8 mouse cellular contexts compared by ENCODE assay signal in genomic region chr19:6978639-6978974, GRCm38 (mm10). TPM values are rescaled to one million over a fixed set of nuclear protein-coding genes. Genes with fewer than 3 reads are reported as not detected.
DNase-seq lines count a peak whose midpoint lies in the region; ATAC-seq and TF ChIP-seq lines count a peak whose summit lies in the region.

No protein-coding gene starts in this region.

- TF ChIP-seq POLR2A in embryonic fibroblast, embryonic 13.5 days (IDR thresholded peaks at IDR 0.05; ENCODE audit: low read depth, low read length) = no peak

- no peak for TF ChIP-seq CTCF in left cerebral cortex, adult 2 months (IDR thresholded peaks at IDR 0.05)
- no peak for TF ChIP-seq CTCF in embryonic fibroblast, embryonic 13.5 days (IDR thresholded peaks at IDR 0.05; ENCODE audit: borderline replicate concordance, insufficient read depth, low read length)

- WGBS in limb, embryonic 11.5 days = 46% methylated on average over 3 of the region's 3 CpGs
- 52% methylated on average over 3 of the region's 3 CpGs for WGBS in neural tube, embryonic 14.5 days

- H3K4me3 ChIP-seq in left cerebral cortex, adult 2 months = peak overlapping the region; percentile 91
- H3K4me3 ChIP-seq in embryonic fibroblast, embryonic 13.5 days (ENCODE audit: insufficient read depth, low read length) = peak overlapping the region; percentile 44
- peak overlapping the region; percentile 56; the same call in 1 of the 2 replicates for H3K4me3 ChIP-seq in limb, embryonic 11.5 days (ENCODE audit: low read depth, low read length)
- H3K4me3 ChIP-seq in neural tube, embryonic 14.5 days (ENCODE audit: low read depth, low read length) = peak overlapping the region; percentile 47

- no peaks in the 10 kb centered on the region for H3K27me3 ChIP-seq in limb, embryonic 11.5 days (ENCODE audit: control insufficient read depth, insufficient read depth, low read length)
- H3K27me3 ChIP-seq in neural tube, embryonic 14.5 days (ENCODE audit: control insufficient read depth, insufficient read depth, low read length) = no peaks in the 10 kb centered on the region

- intact Hi-C loops in left cerebral cortex, adult 2 months (cut with DNase I) = loop anchor here (2.0 to 5.0 kb wide), 2 partner anchors 36 to 56 kb away; partner anchors contain the start of genes Bad and Gpr137
- intact Hi-C loops in left cerebral cortex, postnatal 36 days (cut with DNase I) = loop anchor here (2.0 kb wide), 1 partner anchor 58 kb away; the partner anchor contains the start of gene Esrra

- peak overlapping the region; percentile 99; the same call in 1 of the 2 replicates for H3K27ac ChIP-seq in left cerebral cortex, adult 2 months
- 0 out of 2 replicates have a peak overlapping the region, but pooled peaks have one; percentile 10 for H3K27ac ChIP-seq in embryonic fibroblast, embryonic 13.5 days (ENCODE audit: insufficient read depth, low read length)
- no peak overlapping the region for H3K27ac ChIP-seq in limb, embryonic 11.5 days (replicated peaks; ENCODE audit: low read depth, low read length)
- no peak overlapping the region for H3K27ac ChIP-seq in neural tube, embryonic 14.5 days (ENCODE audit: low read depth, low read length)

- peaks cover 17% of the 10 kb centered on the region for H3K36me3 ChIP-seq in limb, embryonic 11.5 days (ENCODE audit: control insufficient read depth, insufficient read depth, low read length)
- H3K36me3 ChIP-seq in neural tube, embryonic 14.5 days (ENCODE audit: control insufficient read depth, insufficient read depth, low read length) = peaks cover 21% of the 10 kb centered on the region

- peak overlapping the region; percentile 71; the same call in 1 of the 2 replicates for H3K4me2 ChIP-seq in limb, embryonic 11.5 days (ENCODE audit: low read depth, severe bottlenecking)
- H3K4me2 ChIP-seq in neural tube, embryonic 14.5 days (ENCODE audit: low read depth, low read length) = peak overlapping the region; percentile 73

- H3K4me1 ChIP-seq in embryonic fibroblast, embryonic 13.5 days (ENCODE audit: control insufficient read depth, insufficient read depth, low read length) = peaks cover 9% of the 10 kb centered on the region
- peaks cover 18% of the 10 kb centered on the region for H3K4me1 ChIP-seq in limb, embryonic 11.5 days (ENCODE audit: control insufficient read depth, insufficient read depth, low read length)
- H3K4me1 ChIP-seq in neural tube, embryonic 14.5 days (ENCODE audit: control insufficient read depth, insufficient read depth, low read length) = peaks cover 33% of the 10 kb centered on the region

- no peaks in the 10 kb centered on the region for H3K9me3 ChIP-seq in limb, embryonic 11.5 days (ENCODE audit: control insufficient read depth, low read length)
- no peaks in the 10 kb centered on the region for H3K9me3 ChIP-seq in neural tube, embryonic 14.5 days (ENCODE audit: control insufficient read depth, low read length)

- peak overlapping the region; percentile 22; the same call in 1 of the 2 replicates for H3K9ac ChIP-seq in limb, embryonic 11.5 days (ENCODE audit: low read length)
- peak overlapping the region; percentile 64; the same call in 1 of the 2 replicates for H3K9ac ChIP-seq in neural tube, embryonic 14.5 days (replicated peaks; ENCODE audit: low read depth, low read length)

- no peak for ATAC-seq in limb, embryonic 11.5 days (ENCODE audit: insufficient number of reproducible peaks, low FRiP score, low TSS enrichment, low read depth)
- no peak for ATAC-seq in neural tube, embryonic 14.5 days (ENCODE audit: low read depth)

- DNase-seq in left cerebral cortex, adult 2 months (ENCODE audit: extremely low spot score in 1 of 2, low spot score in 2 of 2) = no peak
- DNase-seq in left cerebral cortex, postnatal 36 days (ENCODE audit: low spot score in 2 of 2) = no peak
- no peak for DNase-seq in limb, embryonic 11.5 days (ENCODE audit: low spot score)
- DNase-seq in spleen, postnatal 14 days (ENCODE audit: low spot score in 2 of 2) = no peak
- no peak for DNase-seq in layer of hippocampus, postnatal 25 days (ENCODE audit: extremely low spot score in 1 of 2, low spot score in 1 of 2)
- no peak for DNase-seq in embryo, embryonic 11 days

RNA-seq across cellular contexts. Expression of gene Fkbp2, which starts 1.7 kb away (rescaled TPM):
- total RNA-seq in left cerebral cortex, adult 2 months (2021) = 100 to 1,000 TPM; 106 to 108 TPM
- 100 to 1,000 TPM; 102 to 103 TPM for total RNA-seq in left cerebral cortex, postnatal 36 days (2021)
- 35.9 and 37.0 TPM in 2 replicates for polyA plus RNA-seq in embryonic fibroblast, embryonic 13.5 days (2011; ENCODE audit: insufficient read length, low read depth, missing spikeins)
- polyA plus RNA-seq in limb, embryonic 11.5 days (2014; fragmentation: Nextera tagmentation; extraction: Ambion mirVana) = 70.9 and 72.7 TPM in 2 replicates
- polyA plus RNA-seq in neural tube, embryonic 14.5 days (2014; fragmentation: Nextera tagmentation; extraction: Ambion mirVana) = 93.0 and 119 TPM in 2 replicates
- 10 to 100 TPM; 88.6 to 93.9 TPM for total RNA-seq in layer of hippocampus, postnatal 25 days (2021)

RNA-seq across cellular contexts. Expression of gene Plcb3, which starts 2.3 kb away (rescaled TPM):
- 10 to 100 TPM; 11.1 to 12.1 TPM for total RNA-seq in left cerebral cortex, adult 2 months (2021)
- total RNA-seq in left cerebral cortex, postnatal 36 days (2021) = 10 to 100 TPM in 1 of 2 experiments, 1 to 10 TPM in 1; 9.7 to 12.5 TPM
- polyA plus RNA-seq in embryonic fibroblast, embryonic 13.5 days (2011; ENCODE audit: insufficient read length, low read depth, missing spikeins) = 56.2 and 69.3 TPM in 2 replicates
- polyA plus RNA-seq in limb, embryonic 11.5 days (2014; fragmentation: Nextera tagmentation; extraction: Ambion mirVana) = 24.4 and 27.7 TPM in 2 replicates
- polyA plus RNA-seq in neural tube, embryonic 14.5 days (2014; fragmentation: Nextera tagmentation; extraction: Ambion mirVana) = 7.6 and 17.6 TPM in 2 replicates
- total RNA-seq in layer of hippocampus, postnatal 25 days (2021) = 10 to 100 TPM; 14.8 to 16.0 TPM

RNA-seq across cellular contexts. Expression of gene Ppp1r14b, which starts 3.8 kb away (rescaled TPM):
- 10 to 100 TPM; 62.4 to 65.6 TPM for total RNA-seq in left cerebral cortex, adult 2 months (2021)
- 10 to 100 TPM; 51.5 to 55.6 TPM for total RNA-seq in left cerebral cortex, postnatal 36 days (2021)
- polyA plus RNA-seq in embryonic fibroblast, embryonic 13.5 days (2011; ENCODE audit: insufficient read length, low read depth, missing spikeins) = 161 and 202 TPM in 2 replicates
- polyA plus RNA-seq in limb, embryonic 11.5 days (2014; fragmentation: Nextera tagmentation; extraction: Ambion mirVana) = 282 and 293 TPM in 2 replicates
- 140 and 162 TPM in 2 replicates for polyA plus RNA-seq in neural tube, embryonic 14.5 days (2014; fragmentation: Nextera tagmentation; extraction: Ambion mirVana)
- total RNA-seq in layer of hippocampus, postnatal 25 days (2021) = 10 to 100 TPM; 63.3 to 69.8 TPM

RNA-seq across cellular contexts. Expression of gene Vegfb, which starts 8.8 kb away (rescaled TPM):
- total RNA-seq in left cerebral cortex, adult 2 months (2021) = 100 to 1,000 TPM in 1 of 2 experiments, 10 to 100 TPM in 1; 89.4 to 101 TPM
- total RNA-seq in left cerebral cortex, postnatal 36 days (2021) = 100 to 1,000 TPM in 1 of 2 experiments, 10 to 100 TPM in 1; 88.0 to 104 TPM
- 24.5 and 29.6 TPM in 2 replicates for polyA plus RNA-seq in embryonic fibroblast, embryonic 13.5 days (2011; ENCODE audit: insufficient read length, low read depth, missing spikeins)
- 37.1 and 38.7 TPM in 2 replicates for polyA plus RNA-seq in limb, embryonic 11.5 days (2014; fragmentation: Nextera tagmentation; extraction: Ambion mirVana)
- polyA plus RNA-seq in neural tube, embryonic 14.5 days (2014; fragmentation: Nextera tagmentation; extraction: Ambion mirVana) = 52.0 and 60.9 TPM in 2 replicates
- total RNA-seq in layer of hippocampus, postnatal 25 days (2021) = 10 to 100 TPM; 83.2 to 85.2 TPM

RNA-seq across cellular contexts. Expression of gene Dnajc4, which starts 13.8 kb away (rescaled TPM):
- total RNA-seq in left cerebral cortex, adult 2 months (2021) = 10 to 100 TPM; 28.2 to 28.9 TPM
- 10 to 100 TPM; 22.9 to 28.1 TPM for total RNA-seq in left cerebral cortex, postnatal 36 days (2021)
- 15.0 and 22.2 TPM in 2 replicates for polyA plus RNA-seq in embryonic fibroblast, embryonic 13.5 days (2011; ENCODE audit: insufficient read length, low read depth, missing spikeins)
- 15.0 and 20.7 TPM in 2 replicates for polyA plus RNA-seq in limb, embryonic 11.5 days (2014; fragmentation: Nextera tagmentation; extraction: Ambion mirVana)
- polyA plus RNA-seq in neural tube, embryonic 14.5 days (2014; fragmentation: Nextera tagmentation; extraction: Ambion mirVana) = 23.7 and 28.5 TPM in 2 replicates
- total RNA-seq in layer of hippocampus, postnatal 25 days (2021) = 10 to 100 TPM; 21.9 to 23.5 TPM

Comparison
In these comparisons a context has a peak if more than half of its experiments do, and no peak if none do; other contexts are left out.
1. H3K27ac ChIP-seq: peak in left cerebral cortex, adult 2 months (single experiment) and embryonic fibroblast, embryonic 13.5 days (single experiment); none in limb, embryonic 11.5 days (single experiment) and neural tube, embryonic 14.5 days (single experiment).
2. Peak in every context shown above with its lines, with median percentiles within 50 percentile points of each other: H3K4me3 ChIP-seq.